Mouse (Mus musculus): ENCODE results near the gene Gm21992.

GRCm38 (mm10) chr19:4850281-4850680 is 38.9 kb upstream of the Gm21992 start:
- no peak for TF ChIP-seq CTCF (IDR thresholded peaks at IDR 0.05; ENCODE audit: low read depth)
- no peak for TF ChIP-seq EP300 (IDR thresholded peaks at IDR 0.05; ENCODE audit: low read depth)
